Mouse (Mus musculus) neutrophil, adult 5-6 weeks (primary cell): ENCODE results near the gene Sv2a. TPM values are rescaled to one million over a fixed set of nuclear protein-coding genes. Genes with fewer than 3 reads are reported as not detected.
A peak's percentile ranks its signal among the peaks of the same experiment; 100 is the strongest.

ENCODE experiments used
- ATAC-seq: fragments of 151-379, 151-347 bp; 2 replicates; pipeline ENCODE4 v1.8.0; 2017; ENCODE audit warnings: mild to moderate bottlenecking, moderate TSS enrichment; ENCODE audit not compliant: insufficient number of reproducible peaks, poor library complexity, low FRiP score, severe bottlenecking; ENCODE audit errors: extremely low read depth
- total RNA-seq: library from RNA; stranded (forward); fragments of 200-1000 nt; gene quantifications from 2 replicates; pipeline ENCODE4 v1.2.3, GENCODE M21; 2017

The Sv2a gene
- total RNA-seq, result 0.74 and 0.81 TPM in 2 replicates

DNA sequence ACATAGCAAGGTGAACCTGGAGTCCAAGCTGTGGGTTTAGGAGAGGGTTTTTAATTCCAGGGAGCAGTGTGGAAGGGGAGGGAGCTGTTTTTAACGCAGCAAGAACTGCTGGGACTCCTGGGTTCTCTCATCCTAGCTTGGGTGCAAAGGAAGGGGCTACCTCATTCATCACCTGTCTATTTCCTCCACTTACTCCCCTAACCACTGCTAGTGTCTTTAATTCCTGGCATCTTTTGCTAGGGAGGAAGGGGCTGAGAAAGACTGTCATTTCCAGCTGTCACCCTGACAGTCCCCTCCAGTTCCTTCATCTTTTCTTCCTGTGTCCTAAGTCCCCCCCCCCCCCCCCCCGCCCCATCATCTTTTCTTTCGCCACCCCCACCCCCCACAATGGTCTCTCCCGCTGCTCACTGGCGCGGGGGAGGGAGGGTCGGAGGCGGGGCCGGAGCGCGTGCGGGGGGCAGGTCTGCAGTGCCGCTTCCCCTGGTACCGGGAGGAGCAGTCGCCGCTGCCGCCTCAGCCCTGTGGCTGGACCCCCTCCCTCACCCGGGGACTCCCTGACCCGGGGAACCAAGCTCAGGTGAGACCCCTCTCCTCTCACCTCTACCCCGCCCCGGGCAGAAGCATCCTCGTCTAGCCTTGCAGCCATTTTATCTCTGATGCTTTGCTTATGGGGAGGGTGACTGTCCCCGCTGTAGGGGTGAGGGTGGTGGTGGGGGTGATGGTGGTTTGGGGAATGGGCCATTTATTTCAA is at the start of gene Sv2a:
Gene Sv2a (plus strand): TSS at position 425 of the 751 bp plus-strand sequence.
- ATAC-seq, result peak; percentile 9; the same call in 1 of the 2 replicates

DNA sequence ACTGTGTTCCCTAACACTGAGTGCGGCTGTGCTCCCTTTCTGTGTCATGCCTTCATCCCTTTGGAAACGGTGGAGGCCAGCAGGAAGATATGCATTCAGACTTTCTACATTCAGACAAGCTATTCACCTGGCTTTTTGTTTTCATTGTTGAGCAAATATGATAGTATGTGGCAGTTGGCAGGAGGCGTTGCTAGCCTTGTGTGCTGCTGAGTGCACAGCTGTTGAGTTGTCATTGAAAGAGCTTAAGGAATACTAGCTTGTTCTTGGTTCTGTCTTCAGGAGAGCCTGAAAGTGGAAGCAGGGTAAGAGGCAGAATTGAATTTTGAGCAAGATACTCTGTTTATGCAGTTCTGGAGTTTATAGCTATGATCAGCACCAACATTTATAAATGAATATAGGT is 48.5 kb upstream of the Sv2a start:
- no peak for ATAC-seq

DNA sequence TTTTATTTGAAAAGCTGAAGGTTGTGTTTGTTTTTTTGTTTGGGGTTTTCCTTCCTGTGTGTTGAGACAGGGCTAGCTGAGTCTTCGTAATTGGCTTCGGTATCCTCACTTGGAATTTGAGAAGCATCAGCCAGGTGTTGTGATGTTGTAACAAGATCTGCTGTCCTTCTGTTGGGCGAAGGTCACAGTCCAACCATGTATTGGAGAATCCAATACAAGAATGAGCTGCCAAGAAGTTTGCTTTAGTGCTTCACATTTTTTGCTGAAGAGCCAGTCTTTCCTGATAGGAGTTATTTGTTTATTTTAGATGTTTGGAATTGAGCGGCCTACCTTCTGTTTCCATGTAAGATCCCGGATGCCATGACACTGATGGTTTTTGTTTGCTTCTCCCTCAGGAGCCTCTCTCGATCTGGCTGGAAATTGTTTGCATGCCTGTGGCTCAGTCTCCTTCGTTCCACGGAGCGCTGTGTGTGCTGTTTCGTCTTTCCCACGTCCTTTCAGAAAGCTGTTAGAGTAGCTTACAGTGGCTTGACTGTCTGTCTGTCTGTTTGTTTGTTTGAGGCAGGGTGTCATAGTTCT is 47.5 kb upstream of the Sv2a start:
- ATAC-seq, result no peak

DNA sequence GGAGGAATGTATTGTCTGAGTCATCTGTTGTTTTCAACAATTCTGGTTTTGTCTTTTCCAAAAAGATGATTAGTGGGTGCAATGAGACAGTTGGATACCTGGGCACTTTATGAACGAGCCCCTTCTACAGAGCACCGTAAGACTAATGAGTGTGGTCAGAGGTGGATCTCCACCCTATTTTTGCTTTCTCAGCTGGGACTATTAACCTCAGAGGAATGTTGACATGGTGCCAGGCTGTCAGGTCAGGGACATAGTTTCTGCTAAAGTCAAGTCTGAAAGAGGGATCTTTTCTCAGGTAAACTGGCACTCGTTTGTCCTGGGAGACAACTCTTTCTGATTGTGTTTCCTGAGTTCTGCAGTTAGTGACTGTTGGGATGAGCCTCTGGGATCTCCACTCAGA is 45.9 kb upstream of the Sv2a start:
- ATAC-seq, result no peak

DNA sequence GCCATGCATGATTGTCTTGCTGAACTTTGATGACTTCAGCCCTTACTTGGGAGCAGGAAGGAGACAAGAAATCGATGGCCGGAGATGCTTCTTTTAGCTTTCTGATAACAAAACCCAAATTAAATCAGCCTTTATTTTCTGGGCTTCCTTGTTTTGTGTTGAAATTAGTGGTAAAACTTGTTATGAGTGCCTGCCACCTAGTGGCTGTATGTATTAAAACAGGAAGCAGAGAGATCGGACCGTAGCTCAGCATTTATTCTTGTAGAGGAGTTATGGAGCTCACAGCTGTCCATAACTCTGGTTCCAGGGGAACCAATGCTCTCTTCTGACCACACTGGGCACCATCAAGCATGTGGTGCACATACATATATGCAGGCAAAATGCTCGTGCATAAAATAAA is 33.0 kb upstream of the Sv2a start:
- ATAC-seq, result peak; percentile 86

DNA sequence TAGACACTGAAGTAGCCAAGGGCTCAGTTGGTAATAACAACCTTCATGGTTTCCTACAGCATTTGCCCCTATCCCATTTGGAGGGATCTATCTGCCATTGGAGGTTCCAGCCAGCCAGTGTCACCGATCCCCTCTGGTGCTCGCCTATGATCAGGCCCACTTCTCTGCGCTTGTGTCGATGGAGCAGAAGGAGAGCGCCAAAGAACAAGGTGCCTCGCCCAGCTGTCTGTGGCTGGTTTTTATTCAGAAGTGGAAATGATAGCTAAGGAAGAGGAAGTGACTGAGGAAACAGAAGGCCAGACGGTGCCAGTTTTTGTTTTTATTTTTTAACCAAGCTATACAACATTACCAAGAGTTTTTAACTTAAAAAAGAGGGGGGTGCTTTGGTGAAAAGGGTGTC is 29.1 kb upstream of the Sv2a start:
- ATAC-seq, result no peak

DNA sequence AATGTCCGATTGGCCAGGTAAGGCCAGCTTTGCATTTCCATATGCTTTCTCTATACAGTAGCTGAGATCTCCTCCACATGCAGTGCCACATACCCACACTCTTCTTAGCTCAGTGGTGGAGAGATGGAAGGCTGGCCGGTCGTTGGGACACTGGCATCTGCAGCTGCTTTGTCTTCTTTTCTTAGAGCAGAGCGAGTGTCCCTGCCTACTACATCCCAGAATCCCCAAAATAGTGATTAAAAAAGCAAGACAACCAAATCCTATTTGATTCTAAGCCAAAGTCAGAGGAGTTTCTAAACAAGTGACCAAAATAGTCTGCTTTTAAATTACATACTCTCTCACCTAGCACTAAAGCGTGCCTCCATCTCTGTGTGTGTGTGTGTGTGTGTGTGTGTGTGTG is 28.3 kb upstream of the Sv2a start:
- ATAC-seq, result no peak

DNA sequence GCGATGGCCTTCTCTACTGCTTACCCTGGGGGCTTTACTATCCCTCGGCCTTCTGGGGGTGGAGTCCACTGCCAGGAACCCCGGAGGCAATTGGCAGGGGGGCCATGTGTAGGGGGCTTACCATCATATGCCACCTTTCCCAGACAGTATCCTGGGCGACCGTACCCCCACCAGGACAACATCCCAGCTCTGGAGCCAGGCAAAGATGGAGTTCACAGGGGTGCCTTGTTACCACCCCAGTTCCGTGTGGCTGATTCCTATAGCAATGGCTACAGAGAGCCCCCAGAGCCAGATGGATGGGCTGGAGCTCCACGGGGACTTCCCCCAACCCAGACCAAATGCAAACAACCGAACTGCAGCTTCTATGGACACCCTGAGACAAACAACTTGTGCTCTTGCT is 25.4 kb upstream of the Sv2a start:
- no peak for ATAC-seq

DNA sequence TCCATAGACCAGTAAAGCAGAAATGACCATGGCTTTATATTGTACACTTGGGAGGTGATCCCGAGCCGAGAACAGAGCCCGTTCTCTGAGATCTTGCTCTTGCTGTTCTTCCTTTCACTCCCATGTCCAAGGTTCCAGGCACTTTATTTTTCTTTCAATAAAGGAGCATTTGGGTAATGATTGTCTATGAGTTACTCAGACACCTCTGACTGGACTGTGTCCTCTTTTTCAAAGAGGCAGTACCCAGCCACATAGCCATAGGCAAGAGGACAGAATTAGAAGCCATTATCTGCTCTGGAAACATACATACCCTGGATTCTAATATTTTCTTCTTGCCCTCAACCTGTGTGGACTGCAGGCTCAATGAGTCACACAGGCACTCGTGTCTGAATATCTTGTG is 21.1 kb upstream of the Sv2a start:
- no peak for ATAC-seq

DNA sequence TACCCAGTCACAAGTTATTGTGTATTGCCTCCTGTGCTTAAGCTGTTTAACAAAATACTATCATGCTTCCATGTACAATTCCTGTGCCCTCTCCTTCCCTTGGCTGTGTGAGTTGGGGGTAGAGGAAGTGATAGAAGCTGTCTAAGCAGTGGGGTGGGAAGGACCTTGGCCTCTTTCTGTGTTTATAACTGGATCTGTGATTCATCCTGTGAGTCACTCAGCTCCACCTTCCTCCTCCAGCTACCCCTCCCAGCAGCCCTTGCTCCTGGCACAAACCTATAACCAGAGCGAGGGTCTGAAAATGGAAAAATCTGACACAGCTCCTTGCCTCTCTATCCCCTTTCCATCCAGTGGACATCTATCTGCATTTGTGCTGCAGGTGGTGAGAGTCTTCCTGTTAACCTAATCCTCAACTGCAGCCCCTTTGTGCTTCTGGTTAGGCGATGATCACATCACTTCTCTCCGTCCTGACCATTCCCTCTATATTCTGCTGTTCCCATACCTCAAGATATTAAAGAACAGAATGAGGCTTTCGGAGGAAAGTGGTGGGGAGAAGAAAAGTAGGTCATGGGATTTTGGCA is 20.6 kb upstream of the Sv2a start:
- ATAC-seq, result no peak

DNA sequence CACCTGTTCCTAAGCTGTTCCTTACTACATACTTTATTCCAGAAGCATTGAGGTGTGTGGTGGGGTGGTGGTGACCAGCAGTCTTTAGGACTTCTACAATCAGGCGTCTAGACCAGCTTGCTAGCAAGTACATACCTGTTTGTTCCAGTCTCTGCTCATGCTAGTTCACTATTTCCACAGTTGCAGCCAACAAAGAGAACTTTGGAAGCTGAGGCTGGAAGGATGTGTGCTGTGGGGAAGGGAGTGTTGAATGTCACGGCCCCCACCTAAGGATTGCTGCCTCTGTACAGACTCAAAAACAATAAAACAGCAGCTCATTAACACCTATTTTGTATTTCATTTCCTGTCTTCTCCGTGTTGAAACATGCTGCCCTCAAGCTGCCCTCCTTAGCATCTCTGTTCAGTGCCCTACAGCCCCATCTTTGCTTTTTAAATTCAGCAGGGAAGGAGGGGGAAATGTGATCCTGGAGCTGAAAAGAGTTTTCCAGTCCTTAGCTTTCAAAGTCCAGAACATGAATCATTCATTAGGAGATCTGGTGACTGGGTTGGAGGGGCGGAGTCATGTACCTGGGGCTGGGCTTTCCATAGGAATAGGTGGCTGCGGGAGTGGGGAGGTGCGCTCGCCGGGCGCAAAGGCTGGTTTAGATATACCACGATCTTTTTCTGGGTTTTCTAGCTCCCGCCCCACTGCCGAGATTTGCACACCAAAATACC is 20.0 kb upstream of the Sv2a start:
- ATAC-seq, result no peak

DNA sequence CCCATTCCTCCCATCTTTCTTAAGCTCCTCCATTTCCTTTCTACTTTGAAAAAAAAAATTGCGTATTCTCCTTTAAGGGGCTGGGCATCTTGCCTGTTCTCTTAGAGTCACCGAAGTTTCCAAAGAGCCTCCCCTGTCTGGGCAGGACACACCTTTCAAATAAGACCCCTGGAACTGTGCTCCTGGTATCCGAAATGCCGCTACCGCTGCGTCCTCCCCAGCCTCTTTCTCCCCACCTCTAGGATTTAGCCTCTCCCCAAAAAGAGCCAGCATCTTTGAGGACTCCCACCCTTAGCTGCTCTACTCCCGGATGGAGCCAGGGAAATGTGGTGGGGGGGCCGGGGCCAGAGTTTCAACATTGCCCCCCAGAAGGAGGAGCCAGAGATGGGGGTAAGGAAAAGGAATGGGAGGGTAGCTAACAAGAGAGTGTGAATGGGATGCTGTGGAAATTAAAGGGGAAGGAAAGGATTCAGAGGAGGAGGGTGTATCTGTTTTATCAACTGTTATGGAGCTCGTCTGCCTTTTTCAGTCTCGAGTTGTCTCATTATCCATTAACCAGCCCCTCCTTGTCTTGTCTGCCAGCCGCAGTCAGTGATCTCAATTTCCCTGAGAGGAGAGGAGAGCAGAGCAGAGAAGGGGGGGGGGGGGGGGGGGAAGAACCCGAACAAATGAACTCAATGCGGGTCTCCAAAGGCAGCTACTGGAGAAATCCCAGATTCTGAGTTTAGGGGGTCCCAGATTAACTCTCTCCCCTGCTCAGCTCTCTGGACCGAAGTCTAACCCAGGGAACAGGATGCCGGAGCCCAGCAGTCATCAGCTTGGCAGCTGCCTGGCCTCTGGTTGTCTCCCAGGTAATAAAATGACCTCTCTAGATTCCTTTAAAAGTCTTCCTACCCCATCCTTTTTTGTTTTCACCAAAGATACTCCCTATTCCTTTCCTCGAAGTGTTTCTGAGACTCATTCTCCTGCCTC is 18.8 kb upstream of the Sv2a start, which contains the start of gene Mtmr11:
Gene Mtmr11 (plus strand): TSS at position 136 of the 972 bp plus-strand sequence.
- ATAC-seq, result no peak

DNA sequence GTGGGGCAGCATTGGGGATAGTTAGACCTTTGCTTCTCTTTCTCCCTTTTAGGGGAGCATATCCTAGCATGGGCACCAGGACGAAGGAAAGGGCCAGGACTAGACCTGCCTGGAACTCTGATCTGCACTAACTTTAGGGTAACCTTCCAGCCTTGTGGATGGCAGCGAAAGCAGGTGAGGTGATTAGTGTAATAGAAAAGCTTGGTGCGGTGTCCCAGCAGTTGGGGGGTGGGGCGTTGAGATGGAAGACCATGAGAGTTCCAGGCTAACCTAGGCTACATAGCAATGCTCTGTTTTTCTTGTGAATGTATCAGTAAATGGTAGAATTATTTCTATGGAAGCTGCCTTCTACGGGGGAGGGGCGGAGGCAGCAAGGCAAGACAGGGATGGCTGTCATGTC is 17.9 kb upstream of the Sv2a start:
- ATAC-seq, result no peak

DNA sequence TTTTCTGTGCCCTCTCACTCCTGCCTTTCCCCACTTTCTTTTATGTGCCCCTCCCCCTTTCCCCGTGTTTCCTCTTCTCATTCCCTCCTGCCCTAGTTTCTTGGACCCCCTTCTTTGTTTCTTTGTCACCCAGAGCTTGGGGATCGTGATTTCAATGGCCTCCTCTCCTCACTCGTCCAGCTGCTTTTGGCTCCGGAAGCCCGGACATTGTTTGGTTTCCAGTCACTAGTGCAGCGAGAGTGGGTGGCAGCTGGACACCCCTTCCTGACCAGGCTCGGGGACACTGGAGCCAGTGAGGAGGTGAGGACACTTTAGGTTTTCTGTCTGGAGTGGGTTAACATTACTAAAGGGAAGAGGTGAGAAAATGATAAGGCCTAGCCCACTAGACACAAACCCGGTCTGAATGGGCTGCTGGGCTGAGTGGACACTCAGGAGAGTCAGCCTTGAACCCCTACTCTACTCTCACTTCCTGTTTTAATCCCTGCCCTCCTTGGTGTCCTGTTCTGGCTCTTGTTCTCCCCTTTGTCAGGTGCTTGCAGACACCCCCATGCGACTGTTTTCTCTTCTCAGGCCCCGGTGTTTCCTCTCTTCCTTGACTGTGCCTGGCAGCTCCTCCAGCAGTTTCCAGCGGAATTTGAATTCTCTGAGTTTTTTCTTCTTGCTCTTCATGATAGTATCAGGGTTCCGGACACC is 12.3 kb upstream of the Sv2a start:
- ATAC-seq, result no peak

DNA sequence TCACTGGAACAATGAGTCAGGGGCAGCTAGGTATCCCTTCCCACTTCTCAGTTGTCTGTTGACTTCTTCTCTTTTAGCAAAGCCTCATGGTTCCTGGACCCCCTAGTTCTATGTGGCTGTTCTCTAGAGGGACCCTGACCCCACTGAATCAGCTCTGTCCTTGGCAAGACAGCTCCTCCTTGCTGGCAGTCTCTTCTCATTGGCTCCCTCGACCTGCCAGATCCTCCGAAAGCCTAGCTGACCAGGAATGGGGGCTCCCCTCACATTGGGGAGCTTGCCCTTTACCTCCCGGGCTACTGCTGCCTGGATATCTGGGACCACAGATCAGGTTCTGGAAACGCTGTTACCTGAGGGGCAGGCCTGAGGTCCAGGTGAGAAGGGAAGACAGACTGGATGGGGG is 10.7 kb upstream of the Sv2a start:
- no peak for ATAC-seq

DNA sequence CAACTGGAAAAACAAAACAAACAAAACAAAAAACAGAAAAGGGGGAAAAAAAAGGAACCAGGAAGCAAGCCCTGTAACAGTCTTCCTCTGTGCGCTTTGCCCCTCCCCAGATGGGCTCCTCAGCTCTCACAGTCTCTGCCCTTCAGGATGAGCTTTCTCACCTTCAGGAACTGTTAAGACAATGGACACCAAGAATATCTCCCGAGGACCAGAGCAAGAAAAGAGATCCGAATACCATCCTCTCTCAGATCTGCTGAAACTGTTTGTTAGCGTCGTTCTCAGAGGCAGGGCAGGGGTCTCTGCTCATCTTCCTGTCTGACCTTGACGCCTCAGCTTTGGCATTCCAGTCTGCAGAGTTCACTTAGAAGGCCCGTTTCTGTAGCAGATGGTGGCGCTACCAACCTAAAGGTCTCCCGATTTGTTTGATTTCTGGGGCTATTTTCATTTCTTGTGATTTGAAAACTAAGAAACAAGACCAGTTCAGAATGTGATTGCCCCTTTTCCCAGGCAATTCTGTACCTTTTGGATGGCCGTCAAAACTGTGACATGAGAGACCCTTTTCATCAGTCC is 9.9 kb upstream of the Sv2a start:
- no peak for ATAC-seq

DNA sequence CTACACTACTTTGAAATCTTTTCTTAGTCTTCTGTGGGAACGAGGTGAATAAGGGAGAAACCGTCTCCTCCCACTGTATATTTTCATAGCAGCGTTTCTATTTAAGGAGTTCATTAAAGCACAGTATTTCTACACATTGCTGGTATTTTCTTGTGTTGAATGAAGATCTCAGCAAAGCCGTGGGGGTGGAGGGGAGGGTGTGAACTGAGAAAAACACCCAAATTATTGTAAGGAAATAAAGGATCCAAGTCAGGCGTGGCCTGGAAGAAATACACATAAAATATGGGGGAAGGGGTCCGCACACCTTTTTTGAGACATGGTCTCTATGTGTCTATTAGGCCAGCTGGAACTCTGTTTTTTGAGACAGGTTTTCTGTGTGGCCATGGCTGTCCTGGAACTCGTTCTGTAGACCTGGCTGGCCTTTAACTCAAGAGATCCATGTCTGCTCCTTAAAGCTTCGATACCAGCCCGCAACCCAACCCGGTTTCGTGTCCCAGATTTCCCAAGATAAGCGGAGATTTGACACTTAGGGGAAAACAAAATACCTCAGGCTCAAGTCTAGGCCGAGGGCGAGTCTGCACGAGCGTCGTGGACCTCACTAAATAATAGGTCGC is 9.3 kb upstream of the Sv2a start:
- ATAC-seq, result no peak
